Mouse (Mus musculus) midbrain, embryonic 11.5 days (tissue): ENCODE results near the gene Atp12a. TPM values are rescaled to one million over a fixed set of nuclear protein-coding genes. Genes with fewer than 3 reads are reported as not detected.

Experiments
- ATAC-seq: fragments of 200-750 bp; cut with Nextera tagmentation; 2 replicates; pipeline ENCODE4 v1.8.0; 2017; ENCODE audit warnings: moderate TSS enrichment, moderate library complexity; ENCODE audit not compliant: low FRiP score
- DNase-seq: peaks from one replicate; pipeline ENCODE4 v3.0.0; 2015; ENCODE audit warnings: low spot score; ENCODE audit errors: missing footprints
- H3K27ac ChIP-seq: fragments of 300-500 bp; sonication (generic); 2 replicates; pipeline ENCODE4 v1.5.1; 2014; ENCODE audit warnings: low read depth, low read length
- H3K27me3 ChIP-seq: fragments of 300-500 bp; sonication (generic); 2 replicates; pipeline ENCODE4 v1.6.1; 2014; ENCODE audit warnings: mild to moderate bottlenecking, low read length, moderate library complexity, mixed read lengths; ENCODE audit not compliant: control insufficient read depth, insufficient read depth
- H3K36me3 ChIP-seq: fragments of 300-500 bp; sonication (generic); 2 replicates; pipeline ENCODE4 v1.6.1; 2014; ENCODE audit warnings: mild to moderate bottlenecking, low read length, moderate library complexity, mixed read lengths; ENCODE audit not compliant: control insufficient read depth, insufficient read depth
- H3K4me1 ChIP-seq: fragments of 300-500 bp; sonication (generic); 2 replicates; pipeline ENCODE4 v1.6.1; 2014; ENCODE audit warnings: low read length; ENCODE audit not compliant: control insufficient read depth, insufficient read depth
- H3K4me2 ChIP-seq: fragments of 300-500 bp; sonication (generic); 2 replicates; pipeline ENCODE4 v1.6.1; 2014; ENCODE audit warnings: mild to moderate bottlenecking, moderate library complexity
- H3K4me3 ChIP-seq: fragments of 300-500 bp; sonication (generic); 2 replicates; pipeline ENCODE4 v1.5.1; 2014; ENCODE audit warnings: low read depth, low read length
- H3K9ac ChIP-seq: fragments of 300-500 bp; sonication (generic); 2 replicates; pipeline ENCODE4 v1.6.1; 2014; ENCODE audit warnings: low read length
- H3K9me3 ChIP-seq: fragments of 300-500 bp; sonication (generic); 2 replicates; pipeline ENCODE4 v1.6.1; 2016; ENCODE audit warnings: low read length; ENCODE audit not compliant: control insufficient read depth
- WGBS: fragments of 180-500 bp; shearing (Covaris S2); extraction: QIAGEN DNeasy Blood & Tissue Kit; methylation state at CpG from one replicate; pipeline ENCODE4 v1.1.7; 2014; 5-methylcytosine and 5-hydroxymethylcytosine counted together
- polyA plus RNA-seq: library from polyadenylated mRNA; unstranded; fragments of >200 nt; fragmentation: Nextera tagmentation; extraction: Ambion mirVana; gene quantifications from 2 replicates; pipeline ENCODE4 v1.2.1, GENCODE M21; 2014

Gene Atp12a
- polyA plus RNA-seq, 1 experiment from 2014 or later: 0.10 TPM

GRCm38 (mm10) chr14:56359131-56359530 lies 5.7 kb upstream of the Atp12a start:
- H3K4me2 ChIP-seq: no peak overlapping the region
- H3K4me1 ChIP-seq: no peaks in the 10 kb centered on the region
- H3K9ac ChIP-seq: no peak overlapping the region
- peaks cover 12% of the 10 kb centered on the region for H3K27me3 ChIP-seq
- no peak overlapping the region for H3K4me3 ChIP-seq
- no peak for DNase-seq
- WGBS: 82% methylated on average over 6 of the region's 6 CpGs
- no peak for ATAC-seq
- H3K27ac ChIP-seq: no peak overlapping the region
- H3K9me3 ChIP-seq: no peaks in the 10 kb centered on the region
- no peaks in the 10 kb centered on the region for H3K36me3 ChIP-seq

- Histone ChIP-seq H3K4me1 (peaks cover 3% of the 10 kb centered on the region; the same call in 1 of the 2 replicates), H3K4me2 (peak overlapping the region; percentile 53), H3K4me3 (peak overlapping the region; percentile 21), H3K27ac (no peak overlapping the region), H3K27me3 (peaks cover 42% of the 10 kb centered on the region), H3K9me3 (no peaks in the 10 kb centered on the region), H3K9ac (no peak overlapping the region), H3K36me3 (no peaks in the 10 kb centered on the region)
- ATAC-seq: no peak
- no peak for DNase-seq
- 30% methylated on average over 8 of the region's 8 CpGs for WGBS
These were observed 424 bp downstream of the Atp12a start for GRCm38 (mm10) chr14:56365292-56365691.

GRCm38 (mm10) chr14:56366712-56367111 lies 1.8 kb downstream of the Atp12a start:
- WGBS: 35% methylated on average over 15 of the region's 15 CpGs
- peaks cover 3% of the 10 kb centered on the region; the same call in 1 of the 2 replicates for H3K4me1 ChIP-seq
- no peak overlapping the region for H3K4me2 ChIP-seq
- no peak overlapping the region for H3K9ac ChIP-seq
- no peak overlapping the region for H3K4me3 ChIP-seq
- H3K36me3 ChIP-seq: no peaks in the 10 kb centered on the region
- H3K27me3 ChIP-seq: peaks cover 42% of the 10 kb centered on the region
- no peak for DNase-seq
- H3K9me3 ChIP-seq: no peaks in the 10 kb centered on the region
- H3K27ac ChIP-seq: no peak overlapping the region
- no peak for ATAC-seq

- H3K27ac ChIP-seq: no peak overlapping the region
- peaks cover 32% of the 10 kb centered on the region for H3K27me3 ChIP-seq
- H3K4me1 ChIP-seq: peaks cover 3% of the 10 kb centered on the region; the same call in 1 of the 2 replicates
- 58% methylated on average over 3 of the region's 3 CpGs for WGBS
- no peak overlapping the region for H3K9ac ChIP-seq
- no peak overlapping the region for H3K4me3 ChIP-seq
- H3K4me2 ChIP-seq: no peak overlapping the region
- ATAC-seq (no peak), DNase-seq (no peak)
- no peaks in the 10 kb centered on the region for H3K9me3 ChIP-seq
- no peaks in the 10 kb centered on the region for H3K36me3 ChIP-seq
These were observed 4.0 kb downstream of the Atp12a start for GRCm38 (mm10) chr14:56368834-56369233.

GRCm38 (mm10) chr14:56375731-56376130 lies 10.9 kb downstream of the Atp12a start:
- Histone ChIP-seq H3K9ac (no peak overlapping the region), H3K36me3 (no peaks in the 10 kb centered on the region), H3K4me2 (no peak overlapping the region), H3K9me3 (no peaks in the 10 kb centered on the region), H3K4me3 (no peak overlapping the region), H3K4me1 (no peaks in the 10 kb centered on the region), H3K27me3 (no peaks in the 10 kb centered on the region), H3K27ac (no peak overlapping the region)
- DNase-seq (peak; percentile 97), ATAC-seq (peak; percentile 82; the same call in 1 of the 2 replicates)
- WGBS: 3% methylated on average over 6 of the region's 6 CpGs

GRCm38 (mm10) chr14:56377745-56378144 lies 12.9 kb downstream of the Atp12a start:
- Histone ChIP-seq H3K9ac (no peak overlapping the region), H3K27me3 (no peaks in the 10 kb centered on the region), H3K36me3 (no peaks in the 10 kb centered on the region), H3K4me1 (no peaks in the 10 kb centered on the region), H3K4me3 (no peak overlapping the region), H3K4me2 (no peak overlapping the region), H3K9me3 (no peaks in the 10 kb centered on the region), H3K27ac (no peak overlapping the region)
- no peak for DNase-seq
- ATAC-seq: no peak

- DNase-seq (no peak), ATAC-seq (no peak)
- no peaks in the 10 kb centered on the region for H3K36me3 ChIP-seq
- H3K4me1 ChIP-seq: no peaks in the 10 kb centered on the region
- WGBS: 77% methylated on average over 9 of the region's 9 CpGs
- no peak overlapping the region for H3K4me2 ChIP-seq
- no peaks in the 10 kb centered on the region for H3K9me3 ChIP-seq
- no peak overlapping the region for H3K4me3 ChIP-seq
- H3K9ac ChIP-seq: no peak overlapping the region
- H3K27me3 ChIP-seq: no peaks in the 10 kb centered on the region
- H3K27ac ChIP-seq: no peak overlapping the region
These were observed 14.5 kb downstream of the Atp12a start for GRCm38 (mm10) chr14:56379336-56379735.

GRCm38 (mm10) chr14:56382366-56382765 lies 17.5 kb downstream of the Atp12a start:
- no peaks in the 10 kb centered on the region for H3K4me1 ChIP-seq
- H3K27ac ChIP-seq: no peak overlapping the region
- ATAC-seq (no peak), DNase-seq (no peak)
- no peak overlapping the region for H3K4me3 ChIP-seq
- 90% methylated on average over 4 of the region's 4 CpGs for WGBS
- H3K9ac ChIP-seq: no peak overlapping the region
- no peaks in the 10 kb centered on the region for H3K27me3 ChIP-seq
- H3K9me3 ChIP-seq: no peaks in the 10 kb centered on the region
- H3K36me3 ChIP-seq: no peaks in the 10 kb centered on the region
- H3K4me2 ChIP-seq: no peak overlapping the region

GRCm38 (mm10) chr14:56390247-56390646 lies 25.4 kb downstream of the Atp12a start:
- H3K4me1 ChIP-seq: no peaks in the 10 kb centered on the region
- H3K4me2 ChIP-seq: no peak overlapping the region
- DNase-seq (no peak), ATAC-seq (no peak)
- no peaks in the 10 kb centered on the region for H3K27me3 ChIP-seq
- H3K27ac ChIP-seq: no peak overlapping the region
- H3K4me3 ChIP-seq: no peak overlapping the region
- no peaks in the 10 kb centered on the region for H3K36me3 ChIP-seq
- H3K9ac ChIP-seq: no peak overlapping the region
- H3K9me3 ChIP-seq: no peaks in the 10 kb centered on the region
- 65% methylated on average over 3 of the region's 3 CpGs for WGBS
